ENCODE assay signal across 24 mouse cellular contexts in the genomic region with DNA sequence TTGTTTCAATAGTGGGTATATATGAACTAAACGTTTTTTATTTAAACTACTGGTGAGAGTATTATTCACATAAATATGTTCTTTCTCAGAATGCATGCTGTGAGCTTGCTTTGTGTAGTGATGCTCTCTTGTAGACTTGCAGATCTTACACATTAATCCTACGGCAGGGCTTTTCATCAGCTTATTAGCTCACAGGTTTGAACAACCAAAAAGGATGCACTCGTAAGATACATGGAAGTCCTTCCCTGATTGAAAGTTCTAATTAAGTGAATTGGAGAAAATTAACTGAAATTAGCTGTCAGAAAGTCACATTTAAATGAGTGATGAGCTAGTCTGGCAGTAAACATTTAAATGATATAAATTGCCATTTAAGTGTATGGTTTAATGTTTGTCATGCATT.
A peak's percentile ranks its signal among the peaks of the same experiment; 100 is the strongest.
DNase-seq lines count a peak whose midpoint lies in the region; ATAC-seq lines count a peak whose summit lies in the region.
"Had no signal": no experiment of that assay in that cellular context is flagged by ENCODE, and none has a peak within 500 bp of the region (broad histone marks: within the 10 kb centered on the region; RNA-seq: fewer than 3 reads in every experiment).

No protein-coding gene starts in this region.

- no peaks in the 10 kb centered on the region for H3K9me3 ChIP-seq in forebrain, embryonic 14.5 days (replicated peaks; ENCODE audit: control insufficient read depth, low read length)
- no peaks in the 10 kb centered on the region for H3K9me3 ChIP-seq in forebrain, embryonic 15.5 days
- H3K9me3 ChIP-seq in midbrain, embryonic 10.5 days (replicated peaks) = no peaks in the 10 kb centered on the region
- no peaks in the 10 kb centered on the region for H3K9me3 ChIP-seq in midbrain, embryonic 15.5 days
- H3K9me3 ChIP-seq in embryonic facial prominence, embryonic 14.5 days (ENCODE audit: control insufficient read depth, low read length) = no peaks in the 10 kb centered on the region
- H3K9me3 ChIP-seq: forebrain, embryonic 12.5 days; heart, embryonic 15.5 days; intestine, embryonic 15.5 days; limb, embryonic 13.5 days; liver, embryonic 12.5 days; midbrain, embryonic 12.5 days; stomach, embryonic 15.5 days had no signal

- no peak overlapping the region for H3K4me3 ChIP-seq in forebrain, embryonic 14.5 days (ENCODE audit: low read depth, low read length)
- H3K4me3 ChIP-seq in forebrain, embryonic 15.5 days = no peak overlapping the region
- H3K4me3 ChIP-seq in midbrain, embryonic 10.5 days = no peak overlapping the region
- no peak overlapping the region for H3K4me3 ChIP-seq in midbrain, embryonic 15.5 days
- H3K4me3 ChIP-seq in embryonic facial prominence, embryonic 14.5 days (ENCODE audit: low read depth, low read length) = no peak overlapping the region
- H3K4me3 ChIP-seq: forebrain, embryonic 12.5 days; heart, embryonic 15.5 days; intestine, embryonic 15.5 days; layer of hippocampus, adult 2 months; limb, embryonic 13.5 days; liver, embryonic 12.5 days; midbrain, embryonic 12.5 days; stomach, embryonic 15.5 days had no signal

- no peak for ATAC-seq in forebrain, embryonic 14.5 days
- ATAC-seq in forebrain, embryonic 15.5 days (replicated peaks) = no peak
- no peak for ATAC-seq in midbrain, embryonic 15.5 days (replicated peaks)
- no peak for ATAC-seq in embryonic facial prominence, embryonic 14.5 days (ENCODE audit: low read depth)
- ATAC-seq: intestine, embryonic 15.5 days; liver, embryonic 12.5 days had no signal

- 8% methylated on average over 3 of the region's 3 CpGs for WGBS in forebrain, embryonic 14.5 days
- WGBS in forebrain, embryonic 15.5 days = 16% methylated on average over 3 of the region's 3 CpGs
- WGBS in midbrain, embryonic 10.5 days = 33% methylated on average over 3 of the region's 3 CpGs
- 14% methylated on average over 3 of the region's 3 CpGs for WGBS in midbrain, embryonic 15.5 days
- WGBS in embryonic facial prominence, embryonic 14.5 days = 54% methylated on average over 3 of the region's 3 CpGs

- H3K27ac ChIP-seq in forebrain, embryonic 14.5 days (ENCODE audit: low read depth, low read length) = no peak overlapping the region
- H3K27ac ChIP-seq in forebrain, embryonic 15.5 days (replicated peaks) = no peak overlapping the region
- H3K27ac ChIP-seq in midbrain, embryonic 10.5 days (replicated peaks) = peak overlapping the region; percentile 63; the same call in 1 of the 2 replicates
- H3K27ac ChIP-seq in midbrain, embryonic 15.5 days = no peak overlapping the region
- peak overlapping the region; percentile 54; the same call in 1 of the 2 replicates for H3K27ac ChIP-seq in embryonic facial prominence, embryonic 14.5 days (replicated peaks; ENCODE audit: low read depth, low read length)
- H3K27ac ChIP-seq: forebrain, embryonic 12.5 days; heart, embryonic 15.5 days; layer of hippocampus, adult 2 months; limb, embryonic 13.5 days; liver, embryonic 12.5 days; stomach, embryonic 15.5 days had no signal

- no peaks in the 10 kb centered on the region for H3K4me1 ChIP-seq in forebrain, embryonic 14.5 days (ENCODE audit: control insufficient read depth, insufficient read depth, low read length)
- 0 out of 2 replicates have a peak, but pooled peaks cover 5% of the 10 kb centered on the region for H3K4me1 ChIP-seq in forebrain, embryonic 15.5 days
- H3K4me1 ChIP-seq in midbrain, embryonic 10.5 days = peaks cover 37% of the 10 kb centered on the region
- H3K4me1 ChIP-seq in midbrain, embryonic 15.5 days = no peaks in the 10 kb centered on the region
- H3K4me1 ChIP-seq in embryonic facial prominence, embryonic 14.5 days (ENCODE audit: control insufficient read depth, insufficient read depth, low read length) = no peaks in the 10 kb centered on the region
- H3K4me1 ChIP-seq: heart, embryonic 15.5 days; intestine, embryonic 15.5 days; liver, embryonic 12.5 days; stomach, embryonic 15.5 days had no signal

- H3K27me3 ChIP-seq in forebrain, embryonic 14.5 days (replicated peaks; ENCODE audit: control insufficient read depth, insufficient read depth, low read length) = peaks cover 13% of the 10 kb centered on the region
- peaks cover 14% of the 10 kb centered on the region; the same call in 1 of the 2 replicates for H3K27me3 ChIP-seq in forebrain, embryonic 15.5 days
- peaks cover 25% of the 10 kb centered on the region for H3K27me3 ChIP-seq in midbrain, embryonic 10.5 days (ENCODE audit: low read depth, poor library complexity, severe bottlenecking)
- H3K27me3 ChIP-seq in midbrain, embryonic 15.5 days (replicated peaks) = no peaks in the 10 kb centered on the region
- H3K27me3 ChIP-seq in embryonic facial prominence, embryonic 14.5 days (replicated peaks; ENCODE audit: control insufficient read depth, insufficient read depth, low read length) = no peaks in the 10 kb centered on the region
- H3K27me3 ChIP-seq: heart, embryonic 15.5 days; intestine, embryonic 15.5 days; limb, embryonic 13.5 days; liver, embryonic 12.5 days; midbrain, embryonic 12.5 days; stomach, embryonic 15.5 days had no signal

- H3K4me2 ChIP-seq in forebrain, embryonic 14.5 days (ENCODE audit: low read length) = no peak overlapping the region
- no peak overlapping the region for H3K4me2 ChIP-seq in forebrain, embryonic 15.5 days (replicated peaks)
- H3K4me2 ChIP-seq in midbrain, embryonic 15.5 days = no peak overlapping the region
- H3K4me2 ChIP-seq in embryonic facial prominence, embryonic 14.5 days (ENCODE audit: low read depth, low read length) = no peak overlapping the region
- H3K4me2 ChIP-seq: forebrain, embryonic 12.5 days; heart, embryonic 15.5 days; limb, embryonic 13.5 days; liver, embryonic 12.5 days; stomach, embryonic 15.5 days had no signal

- H3K36me3 ChIP-seq in forebrain, embryonic 14.5 days (ENCODE audit: control insufficient read depth, insufficient read depth, low read length) = no peaks in the 10 kb centered on the region
- no peaks in the 10 kb centered on the region for H3K36me3 ChIP-seq in forebrain, embryonic 15.5 days
- no peaks in the 10 kb centered on the region for H3K36me3 ChIP-seq in midbrain, embryonic 10.5 days
- H3K36me3 ChIP-seq in midbrain, embryonic 15.5 days (replicated peaks) = no peaks in the 10 kb centered on the region
- H3K36me3 ChIP-seq in embryonic facial prominence, embryonic 14.5 days (ENCODE audit: control insufficient read depth, insufficient read depth, low read length) = no peaks in the 10 kb centered on the region
- H3K36me3 ChIP-seq: forebrain, embryonic 12.5 days; heart, embryonic 15.5 days; intestine, embryonic 15.5 days; limb, embryonic 13.5 days; liver, embryonic 12.5 days; midbrain, embryonic 12.5 days; stomach, embryonic 15.5 days had no signal

- peak; percentile 49 for DNase-seq in forebrain, embryonic 14.5 days (ENCODE audit: low spot score)
- no peak for DNase-seq in midbrain, embryonic 10.5 days (ENCODE audit: low spot score)
- DNase-seq in embryonic facial prominence, embryonic 14.5 days (ENCODE audit: low spot score) = no peak
- DNase-seq in retina, postnatal 1 day = peak; percentile 55
- DNase-seq in embryo, embryonic 11 days = no peak
- DNase-seq: adrenal gland, postnatal 14 days; cerebellum, adult 9-10 months; heart, postnatal 36 days; kidney, adult 9 months; kidney, postnatal 25 days; lung, adult 18-20 months; lung, postnatal 10 days; right cerebral cortex, postnatal 4 days; thymus, postnatal 25 days had no signal

- H3K9ac ChIP-seq in forebrain, embryonic 14.5 days (ENCODE audit: low read length) = no peak overlapping the region
- no peak overlapping the region for H3K9ac ChIP-seq in forebrain, embryonic 15.5 days (replicated peaks)
- H3K9ac ChIP-seq in midbrain, embryonic 15.5 days = no peak overlapping the region
- H3K9ac ChIP-seq in embryonic facial prominence, embryonic 14.5 days (ENCODE audit: low read depth, low read length) = no peak overlapping the region; the same call in 1 of the 2 replicates
- H3K9ac ChIP-seq: forebrain, embryonic 12.5 days; heart, embryonic 15.5 days; intestine, embryonic 15.5 days; limb, embryonic 13.5 days; liver, embryonic 12.5 days; midbrain, embryonic 12.5 days; stomach, embryonic 15.5 days had no signal

Comparison
In these comparisons a context has a peak if more than half of its experiments do, and no peak if none do; other contexts are left out.
1. H3K27ac ChIP-seq: peak in midbrain, embryonic 10.5 days (single experiment) and embryonic facial prominence, embryonic 14.5 days (single experiment); none in forebrain, embryonic 14.5 days (single experiment), forebrain, embryonic 15.5 days (single experiment) and midbrain, embryonic 15.5 days (single experiment).
2. DNase-seq: peak in forebrain, embryonic 14.5 days (single experiment) and retina, postnatal 1 day (single experiment); none in midbrain, embryonic 10.5 days (single experiment), embryonic facial prominence, embryonic 14.5 days (single experiment) and embryo, embryonic 11 days (single experiment).